Mouse (Mus musculus) neural tube, embryonic 14.5 days (tissue): ENCODE measurements at regions not wholly inside any gene's neighbourhood (a gene's known extent, or its start where the extent isn't known, plus 50 kb on each side); places are given as distances from the start of the nearest gene placed in this dataset.

Source experiments
- ATAC-seq: fragments of 200-750 bp; cut with Nextera tagmentation; 2 replicates; pipeline ENCODE4 v1.8.0; 2017; ENCODE audit warnings: low read depth, mild to moderate bottlenecking, moderate TSS enrichment, moderate library complexity
- H3K27ac ChIP-seq: fragments of 300-500 bp; sonication (generic); 2 replicates; pipeline ENCODE4 v1.5.1; 2014; ENCODE audit warnings: low read depth, mild to moderate bottlenecking, control low read depth, low read length, moderate library complexity, mixed read lengths
- H3K27me3 ChIP-seq: fragments of 300-500 bp; sonication (generic); 2 replicates; pipeline ENCODE4 v1.6.1; 2014; ENCODE audit warnings: low read length; ENCODE audit not compliant: control insufficient read depth, insufficient read depth
- H3K36me3 ChIP-seq: fragments of 300-500 bp; sonication (generic); 2 replicates; pipeline ENCODE4 v1.6.1; 2014; ENCODE audit warnings: low read length, mixed read lengths; ENCODE audit not compliant: control insufficient read depth, insufficient read depth
- H3K4me1 ChIP-seq: fragments of 300-500 bp; sonication (generic); 2 replicates; pipeline ENCODE4 v1.6.1; 2014; ENCODE audit warnings: low read length; ENCODE audit not compliant: control insufficient read depth, insufficient read depth
- H3K4me2 ChIP-seq: fragments of 300-500 bp; sonication (generic); 2 replicates; pipeline ENCODE4 v1.6.1; 2014; ENCODE audit warnings: mild to moderate bottlenecking, low read depth, low read length, control low read depth
- H3K4me3 ChIP-seq: fragments of 300-500 bp; sonication (generic); 2 replicates; pipeline ENCODE4 v1.5.1; 2014; ENCODE audit warnings: low read depth, low read length, control low read depth, mixed read lengths
- H3K9ac ChIP-seq: fragments of 300-500 bp; sonication (generic); replicated peaks from 2 replicates; pipeline ENCODE4 v1.6.1; 2014; ENCODE audit warnings: low read depth, mild to moderate bottlenecking, control low read depth, low read length, mixed read lengths
- H3K9me3 ChIP-seq: fragments of 300-500 bp; sonication (generic); 2 replicates; pipeline ENCODE4 v1.6.1; 2016; ENCODE audit warnings: low read length; ENCODE audit not compliant: control insufficient read depth
- WGBS: fragments of 180-500 bp; shearing (Covaris S2); extraction: QIAGEN DNeasy Blood & Tissue Kit; methylation state at CpG from one replicate; pipeline ENCODE4 v1.1.7; 2014; 5-methylcytosine and 5-hydroxymethylcytosine counted together

- WGBS: 71% methylated on average over 2 of the region's 2 CpGs
- H3K4me3 ChIP-seq: no peak overlapping the region
- peak; percentile 63; the same call in 1 of the 2 replicates for ATAC-seq
- no peak overlapping the region for H3K27ac ChIP-seq
- no peak overlapping the region for H3K9ac ChIP-seq
- no peaks in the 10 kb centered on the region for H3K4me1 ChIP-seq
- H3K36me3 ChIP-seq: no peaks in the 10 kb centered on the region
- H3K4me2 ChIP-seq: no peak overlapping the region
- H3K27me3 ChIP-seq: no peaks in the 10 kb centered on the region
- no peaks in the 10 kb centered on the region for H3K9me3 ChIP-seq
Observed at GRCm38 (mm10) chr2:19145881-19146280, 53.2 kb upstream of the Armc3 start.

- no peak for ATAC-seq
- 51% methylated on average over 6 of the region's 6 CpGs for WGBS
- no peak overlapping the region for H3K4me3 ChIP-seq
- H3K9me3 ChIP-seq: no peaks in the 10 kb centered on the region
- no peaks in the 10 kb centered on the region for H3K27me3 ChIP-seq
- no peak overlapping the region for H3K4me2 ChIP-seq
- no peaks in the 10 kb centered on the region for H3K36me3 ChIP-seq
- no peaks in the 10 kb centered on the region for H3K4me1 ChIP-seq
- H3K27ac ChIP-seq: no peak overlapping the region
- H3K9ac ChIP-seq: no peak overlapping the region
Observed at GRCm38 (mm10) chr2:19146289-19146688, 52.8 kb upstream of the Armc3 start.

- H3K9ac ChIP-seq: no peak overlapping the region
- H3K27ac ChIP-seq: no peak overlapping the region
- no peaks in the 10 kb centered on the region for H3K27me3 ChIP-seq
- 67% methylated on average over 5 of the region's 5 CpGs for WGBS
- no peaks in the 10 kb centered on the region for H3K36me3 ChIP-seq
- H3K9me3 ChIP-seq: no peaks in the 10 kb centered on the region
- no peak overlapping the region for H3K4me2 ChIP-seq
- no peak for ATAC-seq
- no peak overlapping the region for H3K4me3 ChIP-seq
- H3K4me1 ChIP-seq: no peaks in the 10 kb centered on the region
Observed at GRCm38 (mm10) chr2:19148812-19149211, 50.3 kb upstream of the Armc3 start.
